Mouse (Mus musculus) liver, embryonic 18 days (tissue): ENCODE data around the gene Prps2. TPM values are rescaled to one million over a fixed set of nuclear protein-coding genes. Genes with fewer than 3 reads are reported as not detected.

Experiments
- polyA plus RNA-seq: library from polyadenylated mRNA; depleted of rRNA; stranded (reverse); fragments of >200 nt; gene quantifications from 2 replicates; pipeline ENCODE4 v1.2.3, GENCODE M21; 2012; rRNA removed

The Prps2 gene
- polyA plus RNA-seq, result 3.1 and 4.7 TPM in 2 replicates

GRCm38 (mm10) chrX:167382047-167382853, at the start of gene Prps2:
Prps2 (minus strand) TSS chrX:167382749.

DNA sequence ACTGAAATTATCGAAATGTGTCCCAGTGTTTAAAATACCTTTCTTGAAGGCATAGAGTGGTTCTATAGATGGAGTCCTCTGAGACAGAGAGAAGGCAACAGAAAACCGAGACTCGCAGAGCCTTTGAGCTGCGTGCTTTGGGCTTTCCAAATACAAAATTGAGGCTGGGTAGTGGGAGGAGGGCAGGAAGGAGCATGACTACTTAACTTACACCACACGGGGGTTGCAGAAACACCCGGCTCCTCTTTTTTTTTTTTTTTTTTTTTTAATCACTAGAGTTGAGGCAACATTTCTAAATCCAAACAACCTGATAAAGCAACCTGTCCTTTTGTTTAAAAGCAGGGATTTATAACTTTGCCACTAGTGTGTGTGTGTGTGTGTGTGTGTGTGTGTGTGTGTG, 52.1 kb downstream of the Prps2 start, which contains the start of gene Tlr7:
Gene Tlr7, minus strand, starts transcription at position 160 of the 400 bp plus-strand sequence.

Other genes starting within 250 kb of the Prps2 start
- gene Tmsb4x, start 173.4 kb downstream of the Prps2 start, polyA plus RNA-seq, result 907 and 988 TPM in 2 replicates
- 1.1 and 1.3 TPM in 2 replicates for gene Tlr8, start 118.4 kb downstream of the Prps2 start, polyA plus RNA-seq
- gene Tlr7, start 52.2 kb downstream of the Prps2 start, polyA plus RNA-seq, result 2.1 and 2.2 TPM in 2 replicates